Mouse (Mus musculus) thymus, adult 2 months (tissue): ENCODE results near the gene Mycbp2. TPM values are rescaled to one million over a fixed set of nuclear protein-coding genes. Genes with fewer than 3 reads are reported as not detected.

Source experiments
- DNase-seq: peaks from one replicate; pipeline ENCODE4 v3.0.0; 2021
- H3K27ac ChIP-seq: fragments of 200-500 bp; 2 replicates; pipeline ENCODE4 v1.5.1; 2012; ENCODE audit warnings: low read length, control low read depth; ENCODE audit not compliant: control insufficient read depth, insufficient read depth
- H3K27me3 ChIP-seq: fragments of 200-500 bp; 2 replicates; pipeline ENCODE4 v1.6.1; 2012; ENCODE audit warnings: mild to moderate bottlenecking, low read length, moderate library complexity, mixed read lengths; ENCODE audit not compliant: control insufficient read depth, insufficient read depth
- H3K36me3 ChIP-seq: fragments of 200-500 bp; 2 replicates; pipeline ENCODE4 v1.6.1; 2012; ENCODE audit warnings: mild to moderate bottlenecking, low read length, moderate library complexity; ENCODE audit not compliant: control insufficient read depth, insufficient read depth
- H3K4me1 ChIP-seq: fragments of 200-500 bp; replicated peaks from 2 replicates; pipeline ENCODE4 v1.6.1; 2012; ENCODE audit warnings: low read length; ENCODE audit not compliant: control insufficient read depth, insufficient read depth
- H3K4me3 ChIP-seq: fragments of 200-500 bp; 2 replicates; pipeline ENCODE4 v1.5.1; 2012; ENCODE audit warnings: mild to moderate bottlenecking, low read length, control low read depth, moderate library complexity; ENCODE audit not compliant: control insufficient read depth, insufficient read depth
- CTCF ChIP-seq: fragments of 200-500 bp; IDR thresholded peaks from 2 replicates; pipeline ENCODE4 v1.5.1; 2012; ENCODE audit warnings: mild to moderate bottlenecking, control low read depth, low read length, moderate library complexity, borderline replicate concordance; ENCODE audit not compliant: control insufficient read depth, poor library complexity, insufficient read depth; ENCODE audit errors: extremely low read depth
- POLR2A ChIP-seq: fragments of 200-500 bp; IDR thresholded peaks from 2 replicates; pipeline ENCODE4 v1.6.1; 2012; ENCODE audit warnings: mild to moderate bottlenecking, low read length, control low read depth, moderate library complexity; ENCODE audit not compliant: control insufficient read depth, poor library complexity, insufficient read depth; ENCODE audit errors: extremely low read depth
- WGBS: fragments of 180-500 bp; shearing (Covaris S2); methylation state at CpG from one replicate; pipeline ENCODE4 v1.1.7; 2018; 5-methylcytosine and 5-hydroxymethylcytosine counted together
- polyA plus RNA-seq: library from polyadenylated mRNA; depleted of rRNA; stranded (reverse); fragments of >200 nt; gene quantifications from 2 replicates; pipeline ENCODE4 v1.2.3, GENCODE M21; 2012

Mycbp2 gene
- polyA plus RNA-seq, 1 experiment, result 37.9 TPM

- Histone ChIP-seq H3K27ac (no peak overlapping the region), H3K4me1 (no peaks in the 10 kb centered on the region), H3K27me3 (no peaks in the 10 kb centered on the region), H3K4me3 (no peak overlapping the region), H3K36me3 (0 out of 2 replicates have a peak, but pooled peaks cover 3% of the 10 kb centered on the region)
- no peak for DNase-seq
- WGBS, result 91% methylated on average over 4 of the region's 4 CpGs
- TF ChIP-seq CTCF (no peak), POLR2A (no peak)
Measured at GRCm38 (mm10) chr14:103109971-103110370, 236.6 kb downstream of the Mycbp2 start.

- H3K27ac ChIP-seq, result no peak overlapping the region
- H3K27me3 ChIP-seq, result no peaks in the 10 kb centered on the region
- no peak for DNase-seq
- WGBS, result 94% methylated on average over 2 of the region's 2 CpGs
- no peaks in the 10 kb centered on the region for H3K4me1 ChIP-seq
- no peaks in the 10 kb centered on the region for H3K36me3 ChIP-seq
- H3K4me3 ChIP-seq, result no peak overlapping the region
- TF ChIP-seq CTCF, result no peak
- no peak for TF ChIP-seq POLR2A
Measured at GRCm38 (mm10) chr14:103106301-103106700, 240.3 kb downstream of the Mycbp2 start.

GRCm38 (mm10) chr14:103102731-103103335 lies 243.8 kb downstream of the Mycbp2 start:
- Histone ChIP-seq H3K4me1 (no peaks in the 10 kb centered on the region), H3K27ac (no peak overlapping the region), H3K27me3 (no peaks in the 10 kb centered on the region), H3K4me3 (no peak overlapping the region), H3K36me3 (no peaks in the 10 kb centered on the region)
- DNase-seq, result no peak
- TF ChIP-seq POLR2A (no peak), CTCF (no peak)
- 93% methylated on average over 10 of the region's 10 CpGs for WGBS

GRCm38 (mm10) chr14:103102246-103102645 lies 244.4 kb downstream of the Mycbp2 start:
- no peaks in the 10 kb centered on the region for H3K36me3 ChIP-seq
- no peak overlapping the region for H3K27ac ChIP-seq
- DNase-seq, result no peak
- H3K4me3 ChIP-seq, result no peak overlapping the region
- no peak for TF ChIP-seq POLR2A
- no peak for TF ChIP-seq CTCF
- WGBS, result 71% methylated on average over 6 of the region's 6 CpGs
- H3K27me3 ChIP-seq, result no peaks in the 10 kb centered on the region
- no peaks in the 10 kb centered on the region for H3K4me1 ChIP-seq

- H3K27ac ChIP-seq, result no peak overlapping the region
- 93% methylated on average over 3 of the region's 3 CpGs for WGBS
- no peaks in the 10 kb centered on the region for H3K27me3 ChIP-seq
Measured at GRCm38 (mm10) chr14:103101171-103101570, 245.4 kb downstream of the Mycbp2 start.

GRCm38 (mm10) chr14:103100296-103100695 lies 246.3 kb downstream of the Mycbp2 start:
- no peak for TF ChIP-seq CTCF
- no peak for TF ChIP-seq POLR2A
- peaks cover 5% of the 10 kb centered on the region for H3K4me1 ChIP-seq
- WGBS, result 91% methylated on average over 13 of the region's 13 CpGs
- peaks cover under 1% of the 10 kb centered on the region; the same call in 1 of the 2 replicates for H3K36me3 ChIP-seq
- no peak overlapping the region for H3K27ac ChIP-seq
- H3K4me3 ChIP-seq, result no peak overlapping the region
- H3K27me3 ChIP-seq, result no peaks in the 10 kb centered on the region
- DNase-seq, result no peak

More at GRCm38 (mm10) chr14:103101171-103101570, 245.4 kb downstream of the Mycbp2 start:
- no peak overlapping the region for H3K4me3 ChIP-seq
- H3K4me1 ChIP-seq, result peaks cover 3% of the 10 kb centered on the region
- no peaks in the 10 kb centered on the region for H3K36me3 ChIP-seq
- DNase-seq, result no peak
- TF ChIP-seq CTCF (no peak), POLR2A (no peak)
